8 mouse cellular contexts compared by ENCODE assay signal in genomic region chr4:118543592-118544260, GRCm38 (mm10). TPM values are rescaled to one million over a fixed set of nuclear protein-coding genes. Genes with fewer than 3 reads are reported as not detected.
DNase-seq lines count a peak whose midpoint lies in the region; ATAC-seq lines count a peak whose summit lies in the region.

Tmem125 (minus strand) TSS chr4:118544044.

- peak within 1 kb of the TSS; percentile 40 for H3K4me3 ChIP-seq in stomach, embryonic 15.5 days (replicated peaks)

- H3K4me1 ChIP-seq in stomach, embryonic 15.5 days = peaks cover 9% of the 10 kb centered on the region; the same call in 1 of the 2 replicates

- no peak within 1 kb of the TSS for H3K9ac ChIP-seq in stomach, embryonic 15.5 days

- intact Hi-C loops in heart, postnatal 14 days (cut with DNase I) = no loop called here

- no peaks in the 10 kb centered on the region for H3K27me3 ChIP-seq in stomach, embryonic 15.5 days (replicated peaks)

- H3K36me3 ChIP-seq in stomach, embryonic 15.5 days = no peaks in the 10 kb centered on the region

- ATAC-seq in stomach, embryonic 15.5 days (ENCODE audit: insufficient read depth, low FRiP score, low read depth) = peak; percentile 87

- peak; percentile 26 for DNase-seq in right cerebral cortex, adult 18-20 months
- DNase-seq in right cerebral cortex, postnatal 36 days (ENCODE audit: low spot score in 2 of 2) = no peak
- DNase-seq in embryo, embryonic 11.5 days (ENCODE audit: low read depth, low spot score) = peak; percentile 9
- peak; percentile 26 to 42 for DNase-seq in heart, postnatal 14 days
- peak; percentile 91 to 95 for DNase-seq in kidney, postnatal 25 days
- peak; percentile 83 to 89 for DNase-seq in lung, postnatal 4 days
- no peak for DNase-seq in cerebellum, postnatal 4 days (ENCODE audit: low spot score in 2 of 2)

- peak within 1 kb of the TSS; percentile 91 for H3K27ac ChIP-seq in stomach, embryonic 15.5 days

- WGBS in stomach, embryonic 15.5 days = 2% methylated on average over 24 of the region's 24 CpGs

- H3K4me2 ChIP-seq in stomach, embryonic 15.5 days = peak within 1 kb of the TSS; percentile 55

- H3K9me3 ChIP-seq in stomach, embryonic 15.5 days = no peaks in the 10 kb centered on the region

RNA-seq across cellular contexts. Expression of gene Tmem125, which starts in this region (rescaled TPM):
- under 1 TPM; 0.22 to 0.26 TPM for total RNA-seq in heart, postnatal 14 days (2021)
- 8.7 and 10.1 TPM in 2 replicates for polyA plus RNA-seq in stomach, embryonic 15.5 days (2015; fragmentation: Nextera tagmentation; extraction: Ambion mirVana)

Comparison
In these comparisons a context has a peak if more than half of its experiments do, and no peak if none do; other contexts are left out.
1. DNase-seq: peak in right cerebral cortex, adult 18-20 months (single experiment), embryo, embryonic 11.5 days (single experiment), kidney, postnatal 25 days (2 of 2) and lung, postnatal 4 days (2 of 2); none in right cerebral cortex, postnatal 36 days (0 of 2) and cerebellum, postnatal 4 days (0 of 2).
2. Peak in DNase-seq in heart, postnatal 14 days; RNA of the gene not detected or under 1 TPM.